Mouse (Mus musculus) embryonic fibroblast, embryonic 13.5 days (primary cell): Measurements from ENCODE around the gene Myt1l.

ENCODE experiments used
- CTCF ChIP-seq: IDR thresholded peaks from 2 replicates; pipeline ENCODE4 v1.5.1; 2011; ENCODE audit warnings: mild to moderate bottlenecking, control low read depth, low read length, moderate library complexity, borderline replicate concordance; ENCODE audit not compliant: insufficient read depth
- POLR2A ChIP-seq: IDR thresholded peaks from 2 replicates; pipeline ENCODE4 v1.6.1; 2011; ENCODE audit warnings: low read depth, mild to moderate bottlenecking, control low read depth, low read length, moderate library complexity

- TF ChIP-seq CTCF (no peak), POLR2A (no peak)
These were observed 17.9 kb downstream of the Myt1l start for GRCm38 (mm10) chr12:29546073-29546472.
